Mouse (Mus musculus) retina, adult 2 months (tissue): ENCODE measurements around the gene Flad1.

Experiments used
- DNase-seq: peaks from one replicate; pipeline ENCODE4 v3.0.0-alpha.2; 2012; ENCODE audit warnings: low read depth, low spot score

The Flad1 gene

GRCm38 (mm10) chr3:89382033-89382882 is 29.4 kb downstream of the Flad1 start:
- no peak for DNase-seq

GRCm38 (mm10) chr3:89381233-89381632 is 30.4 kb downstream of the Flad1 start:
- no peak for DNase-seq

GRCm38 (mm10) chr3:89380711-89381110 is 31.0 kb downstream of the Flad1 start:
- no peak for DNase-seq

- no peak for DNase-seq
Observed at GRCm38 (mm10) chr3:89380291-89380690, 31.4 kb downstream of the Flad1 start.

GRCm38 (mm10) chr3:89379388-89380131 is 32.1 kb downstream of the Flad1 start:
- no peak for DNase-seq

- no peak for DNase-seq
Observed at GRCm38 (mm10) chr3:89378394-89379067, 33.1 kb downstream of the Flad1 start.

GRCm38 (mm10) chr3:89377831-89378230 is 33.8 kb downstream of the Flad1 start:
- no peak for DNase-seq

GRCm38 (mm10) chr3:89373581-89374231 is 38.0 kb downstream of the Flad1 start:
- DNase-seq = no peak

GRCm38 (mm10) chr3:89367338-89367737 is 44.3 kb downstream of the Flad1 start:
- DNase-seq = no peak

GRCm38 (mm10) chr3:89365486-89366414 is 45.9 kb downstream of the Flad1 start:
- DNase-seq = no peak

GRCm38 (mm10) chr3:89365153-89365485 is 46.6 kb downstream of the Flad1 start, which contains the start of gene Dcst1:
Dcst1 (minus strand) TSS chr3:89365253.
- DNase-seq = no peak

GRCm38 (mm10) chr3:89364631-89365030 is 47.0 kb downstream of the Flad1 start:
- no peak for DNase-seq

- DNase-seq = no peak
Observed at GRCm38 (mm10) chr3:89361675-89362074, 50.0 kb downstream of the Flad1 start, which contains the start of gene Dcst2. Dcst2 (plus strand) TSS chr3:89361975.

GRCm38 (mm10) chr3:89360237-89360636 is 51.4 kb downstream of the Flad1 start:
- no peak for DNase-seq

GRCm38 (mm10) chr3:89359630-89360029 is 52.0 kb downstream of the Flad1 start:
- no peak for DNase-seq

- DNase-seq = no peak
Observed at GRCm38 (mm10) chr3:89356029-89356428, 55.6 kb downstream of the Flad1 start.

- no peak for DNase-seq
Observed at GRCm38 (mm10) chr3:89355512-89355902, 56.2 kb downstream of the Flad1 start.

GRCm38 (mm10) chr3:89354816-89355511 is 56.7 kb downstream of the Flad1 start:
- DNase-seq = peak; percentile 54

- no peak for DNase-seq
Observed at GRCm38 (mm10) chr3:89351271-89351670, 60.4 kb downstream of the Flad1 start.
